Mouse (Mus musculus): ENCODE results near the gene Gm364.

DNA sequence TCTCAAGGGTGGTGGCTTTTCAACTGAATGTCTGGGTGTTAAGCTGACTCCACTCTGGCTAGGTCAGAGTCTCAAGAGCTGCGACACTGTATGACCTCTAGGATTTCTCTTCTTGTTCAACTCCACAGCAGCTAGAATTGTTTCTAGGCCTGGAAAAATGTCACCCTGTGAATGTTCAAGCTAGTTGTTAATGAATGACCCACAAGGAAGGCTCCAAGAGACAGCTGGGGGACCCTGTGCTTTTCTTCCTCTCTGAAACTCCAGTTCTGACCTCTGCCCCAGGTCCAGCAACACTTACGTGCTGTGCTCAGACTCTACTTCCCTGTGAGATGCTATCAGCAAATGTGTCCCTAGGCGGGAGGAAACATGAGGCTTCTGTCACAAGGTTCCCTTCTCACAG, 30.4 kb upstream of the Gm364 start:
- no peak for TF ChIP-seq POLR2A (IDR thresholded peaks at IDR 0.05; ENCODE audit: borderline replicate concordance, control insufficient read depth, low read depth, low read length)
- TF ChIP-seq CTCF (IDR thresholded peaks at IDR 0.05; ENCODE audit: control insufficient read depth, insufficient read depth, low read length), result no peak
